Mouse (Mus musculus) megakaryocyte, embryonic 14.5 days (primary cell): ENCODE data around the gene Unc79.

ENCODE experiments used
- FLI1 ChIP-seq: IDR thresholded peaks from 2 replicates; pipeline ENCODE4 v1.6.1; 2012; ENCODE audit warnings: low read length, inconsistent platforms, mixed read lengths
- GATA1 ChIP-seq: IDR thresholded peaks from 3 replicates; pipeline ENCODE4 v1.6.1; 2012; ENCODE audit warnings: mixed read lengths, low read length, inconsistent platforms, borderline replicate concordance

DNA sequence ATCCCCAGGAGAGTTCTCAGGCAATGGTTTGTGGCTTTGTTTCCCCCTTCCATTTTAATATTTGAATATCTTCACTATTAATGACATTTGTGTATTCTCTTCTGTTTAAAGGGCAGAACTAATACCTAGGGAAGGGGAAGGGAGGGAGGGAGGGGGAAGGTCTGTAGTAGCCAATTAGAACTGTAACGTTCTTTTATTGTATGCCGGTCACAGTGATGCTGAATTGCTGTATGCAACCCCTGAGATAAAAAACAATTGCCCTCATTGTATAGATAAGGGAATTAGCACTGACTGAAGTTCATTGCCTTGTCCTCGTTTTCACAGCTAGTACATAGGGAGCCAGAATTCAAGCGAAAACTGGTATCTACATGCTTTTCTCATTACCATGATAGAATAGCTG lies 31.9 kb downstream of the Unc79 start:
- TF ChIP-seq GATA1 (no peak), FLI1 (no peak)
